Mouse (Mus musculus) limb, embryonic 10.5 days (tissue): Measurements from ENCODE around the gene Inf2. TPM values are rescaled to one million over a fixed set of nuclear protein-coding genes. Genes with fewer than 3 reads are reported as not detected.

Experiments used
- DNase-seq: peaks from one replicate; pipeline ENCODE4 v3.0.0-alpha.2; 2017; ENCODE audit warnings: low spot score
- H3K27ac ChIP-seq: fragments of 300-500 bp; sonication (generic); 2 replicates; pipeline ENCODE4 v1.5.1; 2016; ENCODE audit warnings: mild to moderate bottlenecking
- H3K27me3 ChIP-seq: fragments of 300-500 bp; sonication (generic); 2 replicates; pipeline ENCODE4 v1.6.1; 2016; ENCODE audit warnings: low read depth, mild to moderate bottlenecking; ENCODE audit not compliant: poor library complexity, severe bottlenecking
- H3K36me3 ChIP-seq: fragments of 300-500 bp; sonication (generic); 2 replicates; pipeline ENCODE4 v1.6.1; 2016; ENCODE audit warnings: mild to moderate bottlenecking, moderate library complexity
- H3K4me1 ChIP-seq: fragments of 300-500 bp; sonication (generic); 2 replicates; pipeline ENCODE4 v1.6.1; 2016
- H3K4me3 ChIP-seq: fragments of 300-500 bp; sonication (generic); 2 replicates; pipeline ENCODE4 v1.5.1; 2016; ENCODE audit warnings: mild to moderate bottlenecking, moderate library complexity
- H3K9me3 ChIP-seq: fragments of 300-500 bp; sonication (generic); replicated peaks from 2 replicates; pipeline ENCODE4 v1.6.1; 2016; ENCODE audit warnings: mild to moderate bottlenecking
- WGBS: fragments of 180-500 bp; shearing (Covaris S2); methylation state at CpG from one replicate; pipeline ENCODE4 v1.1.7; 2016; 5-methylcytosine and 5-hydroxymethylcytosine counted together
- polyA plus RNA-seq: library from polyadenylated mRNA; unstranded; fragments of >200 nt; fragmentation: Nextera tagmentation; extraction: Ambion mirVana; gene quantifications from 2 replicates; pipeline ENCODE4 v1.2.1, GENCODE M21; 2016

Gene Inf2
- polyA plus RNA-seq, 1 experiment from 2014 or later: 1.6 TPM

GRCm38 (mm10) chr12:112576749-112577148, 11.8 kb upstream of the Inf2 start:
- Histone ChIP-seq H3K27ac (peak overlapping the region; percentile 57), H3K4me1 (peaks cover 20% of the 10 kb centered on the region), H3K36me3 (no peaks in the 10 kb centered on the region), H3K9me3 (no peaks in the 10 kb centered on the region), H3K27me3 (no peaks in the 10 kb centered on the region; the same call in 1 of the 2 replicates), H3K4me3 (no peak overlapping the region)
- WGBS: 2% methylated on average over 3 of the region's 3 CpGs
- DNase-seq: no peak

DNA sequence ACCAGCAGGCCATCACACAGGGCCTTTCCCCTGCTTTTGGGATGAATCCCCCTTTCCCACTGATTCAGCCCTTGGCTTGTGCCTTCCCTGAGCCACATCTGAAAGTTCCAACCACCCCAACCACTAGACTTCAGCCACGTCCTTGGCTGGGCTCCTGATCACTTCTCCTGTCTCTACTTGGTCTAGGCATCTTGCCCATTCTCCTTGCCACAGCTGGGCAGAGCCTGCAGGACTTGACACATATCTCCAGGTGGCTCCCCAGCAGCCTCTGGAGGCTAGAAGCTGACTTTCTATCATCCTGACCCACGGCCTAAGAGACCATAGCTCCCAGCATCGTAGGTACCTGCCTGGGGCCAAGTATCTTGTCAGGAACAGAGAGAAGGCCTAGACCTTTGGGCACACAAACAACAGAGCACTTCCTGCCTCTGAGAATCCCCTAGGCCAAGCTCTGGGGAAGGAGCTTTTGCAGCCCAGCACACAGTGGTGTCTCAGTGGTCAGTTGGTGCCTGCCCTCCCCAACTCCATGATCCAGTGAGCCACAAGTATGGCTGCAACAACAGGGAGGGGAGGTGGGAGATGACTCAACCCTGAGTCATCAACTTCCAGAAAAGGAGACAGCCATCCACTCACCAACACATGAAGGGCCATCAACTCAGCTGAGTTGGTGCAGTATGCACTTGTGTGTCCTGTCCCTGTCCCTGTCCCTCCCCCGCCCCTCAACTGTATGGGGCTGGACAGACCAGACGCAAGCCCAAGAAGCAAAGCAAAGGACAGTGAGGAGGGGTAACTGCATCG, 10.1 kb upstream of the Inf2 start:
- H3K36me3 ChIP-seq: no peaks in the 10 kb centered on the region
- no peak overlapping the region for H3K27ac ChIP-seq
- no peak for DNase-seq
- H3K4me3 ChIP-seq: no peak overlapping the region
- no peaks in the 10 kb centered on the region; the same call in 1 of the 2 replicates for H3K27me3 ChIP-seq
- peaks cover 20% of the 10 kb centered on the region for H3K4me1 ChIP-seq
- H3K9me3 ChIP-seq: no peaks in the 10 kb centered on the region
- 78% methylated on average over 6 of the region's 6 CpGs for WGBS

DNA sequence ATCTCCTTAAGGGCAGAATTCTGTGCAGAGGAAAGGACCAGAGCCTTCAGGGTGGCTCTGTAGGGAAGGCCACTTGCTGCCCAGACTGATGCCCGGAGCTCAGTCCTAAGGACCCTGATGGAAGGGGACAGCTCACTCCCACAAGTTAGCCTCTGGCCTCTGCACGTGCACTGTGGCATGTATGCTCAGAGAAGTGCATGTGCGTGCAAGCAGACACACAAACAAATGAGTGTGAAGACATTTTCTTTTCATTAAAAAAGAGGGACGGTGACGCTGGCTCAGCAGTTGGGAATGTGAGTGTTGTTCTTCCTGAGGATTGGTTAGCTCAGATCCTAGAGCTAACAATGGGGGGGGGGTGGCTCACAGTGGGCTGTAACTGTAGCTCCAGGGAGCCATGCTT, 9.2 kb upstream of the Inf2 start:
- WGBS: 75% methylated on average over 5 of the region's 5 CpGs
- no peak overlapping the region for H3K27ac ChIP-seq

DNA sequence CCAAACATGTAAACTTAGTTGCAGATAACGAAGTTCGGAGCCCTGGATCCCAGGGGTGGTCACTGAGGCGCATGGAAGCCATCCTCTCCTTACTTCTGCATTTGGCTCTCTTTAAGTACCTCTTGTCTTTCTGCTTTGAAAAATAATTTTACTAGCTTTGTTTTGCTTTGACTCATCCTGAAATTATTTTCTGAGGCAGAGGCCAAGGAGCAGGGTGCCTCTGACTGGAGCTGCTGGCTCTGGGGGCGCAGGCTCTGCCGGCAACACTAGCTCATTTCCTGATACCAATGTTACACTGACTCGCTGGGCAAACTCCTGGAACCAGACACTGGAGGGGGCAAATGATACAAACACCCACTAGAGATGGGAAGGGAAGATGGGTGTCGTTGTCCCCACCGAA, 8.7 kb upstream of the Inf2 start:
- Histone ChIP-seq H3K4me1 (peaks cover 20% of the 10 kb centered on the region), H3K36me3 (no peaks in the 10 kb centered on the region), H3K4me3 (no peak overlapping the region), H3K9me3 (no peaks in the 10 kb centered on the region), H3K27ac (no peak overlapping the region), H3K27me3 (no peaks in the 10 kb centered on the region; the same call in 1 of the 2 replicates)
- WGBS: 90% methylated on average over 8 of the region's 8 CpGs
- no peak for DNase-seq

More for the DNA sequence above, 9.2 kb upstream of the Inf2 start:
- no peaks in the 10 kb centered on the region for H3K9me3 ChIP-seq
- peaks cover 20% of the 10 kb centered on the region for H3K4me1 ChIP-seq
- no peaks in the 10 kb centered on the region for H3K36me3 ChIP-seq
- no peak overlapping the region for H3K4me3 ChIP-seq
- no peaks in the 10 kb centered on the region; the same call in 1 of the 2 replicates for H3K27me3 ChIP-seq
- DNase-seq: no peak

DNA sequence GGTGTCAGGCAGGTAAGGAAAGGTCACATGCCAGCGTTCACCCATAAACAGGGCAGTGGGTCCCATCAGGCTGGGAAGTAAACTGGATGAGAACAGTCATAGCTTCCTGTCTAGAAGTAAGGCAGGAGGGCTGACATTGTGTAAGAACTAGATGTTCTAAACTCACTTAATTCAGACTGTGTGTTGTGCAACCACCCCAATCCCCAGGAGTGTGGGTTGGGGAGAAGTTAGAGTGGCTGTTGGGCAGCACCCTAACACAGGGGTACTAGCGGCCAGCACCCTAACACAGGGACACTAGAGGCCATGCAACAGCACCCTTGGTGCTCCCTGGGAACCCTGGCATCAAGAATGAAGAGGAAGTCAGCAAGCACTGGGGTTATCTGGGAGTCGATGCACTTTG, 7.5 kb upstream of the Inf2 start:
- Histone ChIP-seq H3K9me3 (no peaks in the 10 kb centered on the region), H3K4me1 (peaks cover 16% of the 10 kb centered on the region), H3K36me3 (no peaks in the 10 kb centered on the region), H3K4me3 (no peak overlapping the region), H3K27me3 (peaks cover 8% of the 10 kb centered on the region), H3K27ac (no peak overlapping the region)
- DNase-seq: no peak
- 87% methylated on average over 3 of the region's 3 CpGs for WGBS

GRCm38 (mm10) chr12:112584954-112585353, 3.6 kb upstream of the Inf2 start:
- H3K9me3 ChIP-seq: no peaks in the 10 kb centered on the region
- no peak overlapping the region for H3K27ac ChIP-seq
- 78% methylated on average over 7 of the region's 7 CpGs for WGBS
- no peak for DNase-seq
- peaks cover 46% of the 10 kb centered on the region for H3K27me3 ChIP-seq
- H3K36me3 ChIP-seq: no peaks in the 10 kb centered on the region
- H3K4me3 ChIP-seq: no peak overlapping the region
- H3K4me1 ChIP-seq: peaks cover 24% of the 10 kb centered on the region

GRCm38 (mm10) chr12:112585924-112586538, 2.6 kb upstream of the Inf2 start:
- Histone ChIP-seq H3K4me1 (peaks cover 35% of the 10 kb centered on the region), H3K27me3 (peaks cover 57% of the 10 kb centered on the region), H3K36me3 (no peaks in the 10 kb centered on the region), H3K9me3 (no peaks in the 10 kb centered on the region), H3K4me3 (no peak overlapping the region), H3K27ac (no peak overlapping the region)
- 81% methylated on average over 7 of the region's 7 CpGs for WGBS
- DNase-seq: no peak

DNA sequence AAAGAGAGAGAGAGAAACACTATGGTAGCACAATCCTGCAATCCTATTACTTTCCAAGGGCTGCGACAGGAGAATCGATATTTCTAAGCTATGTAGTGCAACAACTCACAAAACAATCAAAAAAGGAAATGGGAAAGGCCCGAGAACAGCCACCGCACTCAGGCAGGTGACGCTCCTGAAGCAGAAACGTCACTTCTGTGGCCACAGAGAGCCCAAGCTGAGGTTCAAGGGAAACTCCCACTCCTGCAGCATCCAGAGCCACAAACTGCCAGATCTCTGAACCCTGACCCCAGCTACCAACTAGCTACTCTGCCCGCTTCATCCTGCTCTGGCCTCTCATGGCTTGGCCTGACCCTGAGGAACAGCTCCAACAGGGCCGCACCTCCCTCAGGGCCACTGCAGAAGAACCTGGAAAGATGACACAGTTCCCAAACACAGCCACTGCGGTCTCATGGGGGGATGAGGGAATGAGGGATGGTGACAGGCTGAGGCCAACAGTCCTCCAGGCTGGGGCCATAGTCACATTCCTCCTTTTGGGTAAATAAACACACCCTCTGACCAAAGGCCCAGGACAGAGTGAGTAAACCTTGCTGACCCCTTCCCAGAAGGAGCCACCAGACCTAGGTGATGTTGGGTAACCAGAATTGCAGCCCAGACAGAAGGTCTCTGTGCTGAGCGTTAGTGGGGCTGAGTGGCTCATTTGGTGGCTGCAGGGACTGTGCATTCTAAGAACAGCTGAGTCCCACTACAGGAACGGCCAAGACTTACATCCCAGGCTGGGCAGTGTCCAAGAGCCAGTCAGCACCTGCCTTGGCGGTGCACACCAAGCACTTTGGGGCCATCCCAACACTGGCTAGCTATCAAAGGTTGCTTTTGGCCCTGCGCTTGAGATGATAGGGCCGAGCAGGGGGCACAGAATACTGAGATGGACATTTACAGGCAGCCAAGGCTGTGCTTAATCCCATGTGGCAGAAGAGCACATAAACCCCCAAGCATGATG, 1.2 kb upstream of the Inf2 start:
- Histone ChIP-seq H3K4me1 (peaks cover 35% of the 10 kb centered on the region), H3K27me3 (peaks cover 58% of the 10 kb centered on the region), H3K9me3 (no peaks in the 10 kb centered on the region), H3K27ac (no peak overlapping the region), H3K4me3 (0 out of 2 replicates have a peak overlapping the region, but pooled peaks have one; percentile 64), H3K36me3 (no peaks in the 10 kb centered on the region)
- no peak for DNase-seq
- 64% methylated on average over 14 of the region's 14 CpGs for WGBS

DNA sequence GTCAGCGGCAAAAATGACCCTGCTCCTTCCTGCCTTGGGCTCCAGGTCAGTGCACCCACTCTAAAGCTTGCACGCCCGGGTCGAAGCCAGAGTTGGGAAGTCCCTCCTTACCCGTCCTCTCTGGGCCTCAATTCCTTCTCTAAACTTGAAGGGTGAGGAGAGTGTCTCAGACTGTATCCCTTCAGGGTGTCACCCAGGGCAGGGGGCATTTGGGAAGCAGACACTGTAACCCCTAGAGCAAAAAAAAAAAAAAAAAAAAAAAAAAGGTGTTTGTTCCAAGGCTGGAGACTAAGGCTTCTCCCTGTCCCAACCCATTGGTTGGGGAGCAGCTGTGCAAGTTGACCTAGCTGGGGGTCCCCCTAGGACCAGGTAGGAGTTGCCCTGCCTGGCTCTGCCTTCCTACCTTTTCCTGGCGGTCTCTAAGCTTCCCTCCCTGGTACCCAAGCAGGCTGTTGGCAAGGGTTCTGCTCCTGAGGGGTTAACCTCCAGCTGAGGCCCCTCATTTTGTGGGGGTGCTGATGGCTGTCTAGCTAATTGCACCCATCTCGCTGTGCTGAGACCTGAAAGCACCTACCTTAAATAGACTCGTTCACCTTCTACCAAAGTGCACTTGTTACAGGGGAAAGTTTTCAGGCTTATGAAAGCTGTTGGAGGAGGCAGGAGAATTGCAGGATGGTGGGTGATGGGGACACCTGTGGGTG, 1.1 kb downstream of the Inf2 start:
- H3K9me3 ChIP-seq: no peaks in the 10 kb centered on the region
- DNase-seq: no peak
- no peak overlapping the region for H3K27ac ChIP-seq
- H3K4me3 ChIP-seq: peak overlapping the region; percentile 64
- peaks cover 58% of the 10 kb centered on the region for H3K27me3 ChIP-seq
- 62% methylated on average over 8 of the region's 8 CpGs for WGBS
- no peaks in the 10 kb centered on the region for H3K36me3 ChIP-seq
- H3K4me1 ChIP-seq: peaks cover 52% of the 10 kb centered on the region

GRCm38 (mm10) chr12:112590566-112591239, 2.1 kb downstream of the Inf2 start:
- Histone ChIP-seq H3K27ac (no peak overlapping the region), H3K9me3 (no peaks in the 10 kb centered on the region), H3K27me3 (peaks cover 55% of the 10 kb centered on the region), H3K36me3 (no peaks in the 10 kb centered on the region), H3K4me3 (no peak overlapping the region), H3K4me1 (peaks cover 61% of the 10 kb centered on the region)
- DNase-seq: no peak
- 62% methylated on average over 8 of the region's 8 CpGs for WGBS

DNA sequence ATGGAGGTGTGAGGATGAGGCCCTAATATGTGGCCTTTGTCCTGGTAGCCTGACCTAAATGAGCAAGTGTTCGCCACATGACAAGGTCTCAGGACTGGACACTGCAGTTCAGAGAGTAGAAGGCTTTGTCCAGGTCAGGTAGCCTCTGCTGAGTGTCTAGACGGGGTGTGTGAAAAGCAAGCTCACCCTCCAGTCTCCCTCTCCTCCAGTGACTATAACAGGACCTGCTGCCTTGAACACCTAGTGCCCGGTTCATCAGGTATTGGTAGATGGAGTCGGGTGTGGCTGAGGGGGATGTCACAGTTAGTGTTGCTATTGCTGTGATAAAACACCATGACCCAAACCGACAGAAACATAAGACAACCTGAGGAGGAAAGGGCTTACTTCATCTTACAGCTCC, 2.7 kb downstream of the Inf2 start:
- WGBS: 91% methylated on average over 5 of the region's 5 CpGs
- Histone ChIP-seq H3K4me1 (peaks cover 61% of the 10 kb centered on the region), H3K36me3 (no peaks in the 10 kb centered on the region), H3K4me3 (no peak overlapping the region), H3K9me3 (no peaks in the 10 kb centered on the region), H3K27ac (no peak overlapping the region), H3K27me3 (peaks cover 49% of the 10 kb centered on the region)
- no peak for DNase-seq

DNA sequence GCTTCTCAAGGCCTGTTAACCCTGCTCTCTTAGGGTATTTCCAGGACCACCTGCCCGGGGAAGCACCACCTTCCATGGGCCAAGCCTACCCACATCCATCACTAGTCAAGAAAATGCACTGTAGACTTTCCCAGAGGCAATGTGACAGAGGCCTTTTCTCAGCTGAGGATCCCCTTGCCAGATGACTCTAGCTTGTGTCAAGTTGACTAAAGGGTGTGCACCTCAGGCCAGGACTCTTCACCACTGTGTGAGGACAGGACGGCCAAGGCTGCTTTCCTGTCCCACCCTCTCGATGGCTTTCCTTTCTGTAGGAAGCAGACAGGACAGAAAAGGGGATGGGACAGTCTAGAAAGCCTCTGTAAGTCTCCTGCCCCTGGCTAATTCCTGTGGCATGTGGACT, 3.1 kb downstream of the Inf2 start:
- no peak for DNase-seq
- no peak overlapping the region for H3K27ac ChIP-seq
- H3K4me3 ChIP-seq: no peak overlapping the region
- H3K9me3 ChIP-seq: no peaks in the 10 kb centered on the region
- peaks cover 66% of the 10 kb centered on the region for H3K4me1 ChIP-seq
- peaks cover 44% of the 10 kb centered on the region for H3K27me3 ChIP-seq
- H3K36me3 ChIP-seq: no peaks in the 10 kb centered on the region
- WGBS: 86% methylated on average over 3 of the region's 3 CpGs
